Mouse (Mus musculus): Measurements from ENCODE around the gene Vps37d. TPM values are rescaled to one million over a fixed set of nuclear protein-coding genes. Genes with fewer than 3 reads are reported as not detected.

The Vps37d gene
- polyA plus RNA-seq, 1 experiment from 2014 or later: 10.9 TPM

- peak overlapping the region; percentile 97 for H3K4me2 ChIP-seq
- peak overlapping the region; percentile 57 for H3K4me3 ChIP-seq (replicated peaks)
- ATAC-seq (replicated peaks; ENCODE audit: low FRiP score): peak; percentile 84
- WGBS: under 1% methylated on average over 48 of the region's 48 CpGs
- peak overlapping the region; percentile 55 for H3K9ac ChIP-seq
- peaks cover 28% of the 10 kb centered on the region for H3K4me1 ChIP-seq
- no peaks in the 10 kb centered on the region for H3K36me3 ChIP-seq
- H3K27ac ChIP-seq: no peak overlapping the region
- no peaks in the 10 kb centered on the region for H3K9me3 ChIP-seq (replicated peaks)
- peaks cover 52% of the 10 kb centered on the region for H3K27me3 ChIP-seq
Observed at GRCm38 (mm10) chr5:135106758-135107256, 28.7 kb upstream of the Vps37d start.

GRCm38 (mm10) chr5:135103999-135104660 is 26.1 kb upstream of the Vps37d start:
- no peak overlapping the region for H3K9ac ChIP-seq
- peaks cover 25% of the 10 kb centered on the region for H3K4me1 ChIP-seq
- WGBS: 62% methylated on average over 11 of the region's 11 CpGs
- no peaks in the 10 kb centered on the region for H3K9me3 ChIP-seq (replicated peaks)
- no peaks in the 10 kb centered on the region for H3K36me3 ChIP-seq
- no peak overlapping the region for H3K4me2 ChIP-seq
- H3K27me3 ChIP-seq: peaks cover 50% of the 10 kb centered on the region
- no peak for ATAC-seq (replicated peaks; ENCODE audit: low FRiP score)
- no peak overlapping the region for H3K27ac ChIP-seq
- no peak overlapping the region for H3K4me3 ChIP-seq (replicated peaks)

GRCm38 (mm10) chr5:135100981-135101380 is 22.9 kb upstream of the Vps37d start:
- H3K4me2 ChIP-seq: no peak overlapping the region
- H3K27me3 ChIP-seq: peaks cover 19% of the 10 kb centered on the region
- H3K9me3 ChIP-seq (replicated peaks): no peaks in the 10 kb centered on the region
- H3K36me3 ChIP-seq: no peaks in the 10 kb centered on the region
- H3K4me1 ChIP-seq: no peaks in the 10 kb centered on the region
- H3K9ac ChIP-seq: no peak overlapping the region
- H3K27ac ChIP-seq: no peak overlapping the region
- H3K4me3 ChIP-seq (replicated peaks): no peak overlapping the region
- 63% methylated on average over 1 of the region's 1 CpGs for WGBS
- ATAC-seq (replicated peaks; ENCODE audit: low FRiP score): no peak

- ATAC-seq (replicated peaks; ENCODE audit: low FRiP score): 0 out of 2 replicates have a peak, but pooled peaks have one; percentile 12
- Histone ChIP-seq H3K9me3 (replicated peaks) (no peaks in the 10 kb centered on the region), H3K9ac (no peak within 1 kb of the TSS), H3K4me3 (replicated peaks) (peak within 1 kb of the TSS; percentile 26), H3K27ac (no peak within 1 kb of the TSS), H3K36me3 (no peaks in the 10 kb centered on the region), H3K27me3 (peaks cover 76% of the 10 kb centered on the region), H3K4me1 (peaks cover 7% of the 10 kb centered on the region; the same call in 1 of the 2 replicates), H3K4me2 (peak within 1 kb of the TSS; percentile 57)
- WGBS: 2% methylated on average over 39 of the region's 39 CpGs
Observed at GRCm38 (mm10) chr5:135089653-135090052, 11.6 kb upstream of the Vps37d start, which contains the start of gene Mlxipl. Mlxipl (plus strand) TSS chr5:135089890.

- Histone ChIP-seq H3K9me3 (replicated peaks) (no peaks in the 10 kb centered on the region), H3K36me3 (no peaks in the 10 kb centered on the region)
Observed at GRCm38 (mm10) chr5:135086871-135087270, 8.8 kb upstream of the Vps37d start.

GRCm38 (mm10) chr5:135080539-135080938 is 2.5 kb upstream of the Vps37d start:
- peaks cover 21% of the 10 kb centered on the region for H3K4me1 ChIP-seq
- H3K36me3 ChIP-seq: peaks cover 2% of the 10 kb centered on the region
- H3K27me3 ChIP-seq: 0 out of 2 replicates have a peak, but pooled peaks cover 13% of the 10 kb centered on the region
- 92% methylated on average over 5 of the region's 5 CpGs for WGBS
- ATAC-seq (replicated peaks; ENCODE audit: low FRiP score): no peak
- no peak overlapping the region for H3K4me2 ChIP-seq
- H3K4me3 ChIP-seq (replicated peaks): no peak overlapping the region
- H3K9me3 ChIP-seq (replicated peaks): no peaks in the 10 kb centered on the region
- H3K27ac ChIP-seq: no peak overlapping the region
- H3K9ac ChIP-seq: no peak overlapping the region

More at GRCm38 (mm10) chr5:135086871-135087270, 8.8 kb upstream of the Vps37d start:
- Histone ChIP-seq H3K4me2 (no peak overlapping the region), H3K27ac (no peak overlapping the region), H3K9ac (no peak overlapping the region), H3K27me3 (peaks cover 60% of the 10 kb centered on the region), H3K4me1 (peaks cover 7% of the 10 kb centered on the region; the same call in 1 of the 2 replicates), H3K4me3 (replicated peaks) (no peak overlapping the region)
- ATAC-seq (replicated peaks; ENCODE audit: low FRiP score): no peak
- 33% methylated on average over 4 of the region's 4 CpGs for WGBS

GRCm38 (mm10) chr5:135079578-135079977 is 1.5 kb upstream of the Vps37d start:
- Histone ChIP-seq H3K27me3 (0 out of 2 replicates have a peak, but pooled peaks cover 5% of the 10 kb centered on the region), H3K4me2 (no peak overlapping the region), H3K4me1 (peaks cover 21% of the 10 kb centered on the region), H3K4me3 (replicated peaks) (no peak overlapping the region), H3K27ac (no peak overlapping the region), H3K9me3 (replicated peaks) (no peaks in the 10 kb centered on the region), H3K36me3 (peaks cover 11% of the 10 kb centered on the region), H3K9ac (no peak overlapping the region)
- ATAC-seq (replicated peaks; ENCODE audit: low FRiP score): no peak
- WGBS: 84% methylated on average over 2 of the region's 2 CpGs

GRCm38 (mm10) chr5:135078482-135078810 is 380 bp upstream of the Vps37d start:
- Histone ChIP-seq H3K9ac (peak overlapping the region; percentile 99; the same call in 1 of the 2 replicates), H3K36me3 (peaks cover 17% of the 10 kb centered on the region), H3K4me1 (peaks cover 31% of the 10 kb centered on the region), H3K9me3 (replicated peaks) (no peaks in the 10 kb centered on the region), H3K4me3 (replicated peaks) (peak overlapping the region; percentile 96), H3K27me3 (0 out of 2 replicates have a peak, but pooled peaks cover 4% of the 10 kb centered on the region), H3K4me2 (peak overlapping the region; percentile 88), H3K27ac (0 out of 2 replicates have a peak overlapping the region, but pooled peaks have one; percentile 92)
- no peak; the same call in 1 of the 2 replicates for ATAC-seq (replicated peaks; ENCODE audit: low FRiP score)
- under 1% methylated on average over 11 of the region's 11 CpGs for WGBS

- Histone ChIP-seq H3K4me2 (peak overlapping the region; percentile 88), H3K9ac (peak overlapping the region; percentile 99), H3K27me3 (0 out of 2 replicates have a peak, but pooled peaks cover 4% of the 10 kb centered on the region), H3K4me1 (peaks cover 37% of the 10 kb centered on the region), H3K36me3 (peaks cover 27% of the 10 kb centered on the region), H3K4me3 (replicated peaks) (peak overlapping the region; percentile 96), H3K27ac (peak overlapping the region; percentile 92), H3K9me3 (replicated peaks) (no peaks in the 10 kb centered on the region)
- ATAC-seq (replicated peaks; ENCODE audit: low FRiP score): peak; percentile 50
- WGBS: 13% methylated on average over 14 of the region's 14 CpGs
Observed at GRCm38 (mm10) chr5:135076931-135077505, 1.0 kb downstream of the Vps37d start.

GRCm38 (mm10) chr5:135076368-135076767 is 1.7 kb downstream of the Vps37d start:
- peak overlapping the region; percentile 96 for H3K4me3 ChIP-seq (replicated peaks)
- peak overlapping the region; percentile 92 for H3K27ac ChIP-seq
- peaks cover 31% of the 10 kb centered on the region for H3K36me3 ChIP-seq
- H3K9ac ChIP-seq: no peak overlapping the region
- WGBS: 77% methylated on average over 14 of the region's 14 CpGs
- 0 out of 2 replicates have a peak, but pooled peaks cover 4% of the 10 kb centered on the region for H3K27me3 ChIP-seq
- peak overlapping the region; percentile 88 for H3K4me2 ChIP-seq
- H3K4me1 ChIP-seq: peaks cover 37% of the 10 kb centered on the region
- ATAC-seq (replicated peaks; ENCODE audit: low FRiP score): 0 out of 2 replicates have a peak, but pooled peaks have one; percentile 5
- H3K9me3 ChIP-seq (replicated peaks): no peaks in the 10 kb centered on the region

GRCm38 (mm10) chr5:135075655-135076054 is 2.4 kb downstream of the Vps37d start:
- 68% methylated on average over 4 of the region's 4 CpGs for WGBS
- no peaks in the 10 kb centered on the region for H3K9me3 ChIP-seq (replicated peaks)
- no peak overlapping the region for H3K9ac ChIP-seq
- H3K27me3 ChIP-seq: 0 out of 2 replicates have a peak, but pooled peaks cover 4% of the 10 kb centered on the region
- peaks cover 37% of the 10 kb centered on the region for H3K4me1 ChIP-seq
- H3K27ac ChIP-seq: peak overlapping the region; percentile 92; the same call in 1 of the 2 replicates
- no peak overlapping the region for H3K4me2 ChIP-seq
- peaks cover 36% of the 10 kb centered on the region for H3K36me3 ChIP-seq
- H3K4me3 ChIP-seq (replicated peaks): no peak overlapping the region
- no peak for ATAC-seq (replicated peaks; ENCODE audit: low FRiP score)

Data from kidney, embryonic 15.5 days (tissue).